Mouse (Mus musculus) effector memory CD4-positive, alpha-beta T cell, adult 5 months (primary cell): ENCODE data around the gene Rab7. TPM values are rescaled to one million over a fixed set of nuclear protein-coding genes. Genes with fewer than 3 reads are reported as not detected.

Experiments used
- polyA plus RNA-seq: library from polyadenylated mRNA; unstranded; fragments of 100-300 nt; shearing (Covaris generic); gene quantifications from one replicate; pipeline ENCODE4 v1.2.1, GENCODE M21; 2017

The Rab7 gene
- 287 TPM for polyA plus RNA-seq

DNA sequence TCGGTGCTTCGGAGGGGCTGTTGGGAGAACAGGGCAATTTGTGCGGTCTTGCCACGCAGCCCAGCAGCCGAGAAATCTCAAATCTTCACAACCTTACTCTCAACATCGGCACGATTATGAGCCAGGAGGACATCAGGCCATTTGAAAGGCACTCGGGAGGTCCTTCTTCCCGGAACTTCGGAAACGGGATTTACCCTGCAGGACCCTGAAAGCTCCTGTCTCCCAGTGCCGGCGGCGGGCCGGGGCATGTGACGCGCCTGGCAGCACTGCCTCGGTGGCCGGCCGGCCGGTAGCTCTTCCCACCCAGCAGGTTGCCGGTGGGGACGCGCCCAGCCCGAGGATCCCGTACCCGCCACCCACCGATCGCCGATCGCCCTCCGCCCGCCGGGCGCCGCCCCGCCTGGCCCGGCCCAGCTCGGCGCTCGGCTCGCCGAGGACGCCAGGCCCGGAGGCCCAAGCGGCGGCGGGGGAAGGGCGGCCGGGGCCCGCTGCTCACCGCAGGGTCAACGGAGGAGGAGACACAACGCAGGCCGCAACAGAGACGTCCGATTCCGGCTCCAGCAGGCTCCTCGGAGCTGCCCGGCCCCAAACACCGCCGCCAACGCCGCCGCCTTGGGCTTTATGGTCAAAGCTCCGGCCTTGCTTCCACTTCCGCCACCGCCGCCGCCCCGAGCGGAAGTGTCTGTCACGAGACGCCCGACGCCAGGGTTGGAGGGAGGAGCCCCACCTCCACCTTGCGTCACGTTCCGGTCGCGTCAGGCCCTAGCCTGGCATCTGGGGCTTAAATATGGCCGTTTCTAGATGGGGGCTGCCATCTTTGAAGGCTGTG lies at the start of gene Rab7:
Gene Rab7, minus strand, starts transcription at position 694 of the 829 bp plus-strand sequence.

DNA sequence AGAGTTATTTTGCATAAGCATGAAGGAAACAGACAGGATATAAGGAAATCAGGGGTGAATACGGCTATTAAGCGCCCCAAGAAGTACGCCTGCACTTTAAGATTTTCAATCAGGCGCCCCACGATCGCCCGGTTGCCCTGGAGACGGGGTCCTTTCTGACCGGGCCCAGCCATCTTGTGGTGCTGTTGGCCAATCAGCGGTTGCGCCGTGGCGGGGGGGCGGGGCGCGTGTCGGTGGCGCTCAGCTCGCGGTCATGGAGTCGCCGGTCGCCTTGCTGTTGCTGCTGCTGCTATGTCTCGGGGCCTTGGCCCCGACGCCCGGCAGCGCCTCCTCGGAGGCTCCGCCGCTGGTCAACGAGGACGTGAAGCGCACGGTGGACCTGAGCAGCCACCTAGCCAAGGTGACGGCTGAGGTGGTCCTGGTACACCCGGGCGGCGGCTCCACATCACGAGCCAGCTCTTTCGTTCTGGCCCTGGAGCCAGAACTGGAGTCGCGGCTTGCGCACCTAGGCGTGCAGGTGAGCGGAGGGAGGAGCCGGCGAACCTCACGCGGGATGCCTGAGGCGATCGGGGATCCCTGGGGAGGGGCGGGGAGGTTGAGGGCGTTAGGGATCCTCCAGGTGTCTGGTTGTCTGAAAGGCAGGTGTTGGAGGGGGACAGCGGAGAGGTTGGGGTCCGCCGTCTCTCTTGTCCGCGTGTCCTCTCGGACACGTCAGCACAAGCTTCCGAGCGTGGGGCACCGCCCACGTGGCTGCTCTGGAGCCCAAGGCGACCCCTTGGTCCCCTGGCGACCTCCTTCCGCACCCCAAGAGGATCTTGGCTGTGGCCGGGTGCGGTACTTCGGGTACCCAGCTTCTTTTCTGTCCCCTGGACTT lies 39.4 kb upstream of the Rab7 start, which contains the start of gene Rpn1:
Gene Rpn1, plus strand, starts transcription at position 205 of the 874 bp plus-strand sequence.

DNA sequence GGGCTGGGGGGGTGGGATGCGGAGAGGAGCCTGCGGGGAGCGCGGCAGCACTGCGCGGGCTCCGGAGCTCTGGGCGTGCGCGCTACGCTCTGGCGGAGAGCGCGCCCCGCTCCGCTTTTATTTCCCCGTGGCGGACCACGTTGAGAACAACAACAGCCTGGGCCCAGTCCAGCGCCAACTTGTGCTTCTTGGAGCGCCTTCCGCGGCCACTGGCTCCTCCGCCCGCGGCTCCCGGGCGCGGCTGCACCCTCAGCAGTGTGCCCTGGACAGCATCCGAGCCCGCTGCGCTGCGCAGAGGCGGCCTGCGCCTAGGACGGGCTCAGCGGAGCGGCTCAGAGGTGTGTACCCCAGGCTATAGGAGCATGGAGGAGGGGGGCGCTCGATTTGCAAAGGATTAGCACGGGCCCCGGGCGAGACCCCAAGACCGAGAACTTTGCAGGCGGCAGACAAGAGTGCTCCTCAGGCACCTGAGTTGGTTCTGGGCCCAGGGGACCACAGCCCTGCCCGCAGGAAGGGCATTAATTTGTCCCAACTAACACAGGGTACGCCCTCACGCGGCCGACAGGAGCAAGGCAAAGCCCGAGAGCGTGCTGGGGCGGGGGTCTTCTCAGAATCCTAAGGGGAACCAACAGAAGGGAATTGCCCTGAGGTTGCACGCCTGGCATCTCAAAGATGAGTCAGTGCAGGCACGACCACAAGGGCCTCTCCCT lies 63.4 kb downstream of the Rab7 start, which contains the start of gene H1fx:
Gene H1fx, minus strand, starts transcription at position 91 of the 710 bp plus-strand sequence.

Other genes starting within 250 kb of the Rab7 start
- gene Rab43, start 233.1 kb downstream of the Rab7 start, polyA plus RNA-seq: 79.6 TPM
- 58.1 TPM for gene Gm45140, start 209.5 kb downstream of the Rab7 start, polyA plus RNA-seq
- gene Isy1, start 206.5 kb downstream of the Rab7 start, polyA plus RNA-seq: 448 TPM
- 2,164 TPM for gene Cnbp, start 194.2 kb downstream of the Rab7 start, polyA plus RNA-seq
- 165 TPM for gene Copg1, start 157.5 kb downstream of the Rab7 start, polyA plus RNA-seq
- 98.1 TPM for gene Hmces, start 131.3 kb downstream of the Rab7 start, polyA plus RNA-seq
- not detected for gene H1fx, start 63.6 kb downstream of the Rab7 start, polyA plus RNA-seq
- gene Rpn1, start 39.2 kb upstream of the Rab7 start, polyA plus RNA-seq: 111 TPM
- gene Gata2, start 148.6 kb upstream of the Rab7 start, polyA plus RNA-seq: not detected
- gene Dnajb8, start 177.0 kb upstream of the Rab7 start, polyA plus RNA-seq: not detected